Mouse (Mus musculus): ENCODE data around the gene Ak9.

- TF ChIP-seq POLR2A (IDR thresholded peaks at IDR 0.05; ENCODE audit: control insufficient read depth, low read depth, low read length) (peak; percentile 64), CTCF (IDR thresholded peaks at IDR 0.05; ENCODE audit: control insufficient read depth, insufficient read depth, insufficient replicate concordance, low read depth, low read length) (no peak)
Observed at GRCm38 (mm10) chr10:41302689-41303431, 920 bp upstream of the Ak9 start, which contains the start of gene Fig4.
